Comparison of ENCODE assay signal across 28 mouse cellular contexts in the genomic region with DNA sequence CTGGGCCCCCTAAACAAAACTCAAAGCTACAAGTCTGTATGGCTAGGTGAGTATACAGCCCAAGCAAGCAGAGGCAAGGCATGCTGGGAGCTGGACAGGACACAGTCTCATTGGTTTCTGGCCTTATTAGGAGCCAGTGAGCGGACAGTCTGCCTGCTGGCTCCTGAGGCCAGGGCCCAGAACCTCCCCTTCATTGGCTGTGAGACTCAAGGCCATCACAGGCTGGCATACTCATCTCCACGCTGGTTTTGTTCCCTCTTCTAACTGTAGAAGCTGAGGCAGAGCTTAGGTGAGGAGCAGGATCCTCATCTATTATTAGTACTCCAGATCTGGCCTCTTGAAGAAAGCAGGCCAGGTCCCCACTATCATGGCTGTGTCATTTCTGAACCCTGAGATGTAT.
DNase-seq lines count a peak whose midpoint lies in the region; ATAC-seq and TF ChIP-seq lines count a peak whose summit lies in the region.
"Had no signal": no experiment of that assay in that cellular context is flagged by ENCODE, and none has a peak within 500 bp of the region (broad histone marks: within the 10 kb centered on the region; RNA-seq: fewer than 3 reads in every experiment).

No protein-coding gene starts in this region.

- peak; percentile 32 for DNase-seq in adrenal gland, postnatal 25 days
- DNase-seq in adrenal gland, adult 18-20 months (ENCODE audit: low spot score in 2 of 2) = no peak
- DNase-seq in heart, postnatal 4 days = no peak
- DNase-seq in lung, postnatal 0 days (ENCODE audit: low spot score) = no peak
- DNase-seq in lung, postnatal 10 days = no peak
- no peak for DNase-seq in layer of hippocampus, postnatal 25 days (ENCODE audit: extremely low spot score in 1 of 2, low spot score in 1 of 2)
- DNase-seq: cerebellum, adult 8-10 months; cerebellum, postnatal 25 days; gastrocnemius, postnatal 14 days; heart, postnatal 36 days; kidney, adult 11 months; kidney, postnatal 25 days; lung, postnatal 4 days; midbrain, embryonic 14.5 days; thymus, adult 2 months; thymus, postnatal 36 days had no signal

- H3K4me1 ChIP-seq in heart, embryonic 13.5 days = peaks cover 66% of the 10 kb centered on the region
- peaks cover 39% of the 10 kb centered on the region for H3K4me1 ChIP-seq in lung, postnatal 0 days (ENCODE audit: insufficient read depth, low read depth, low read length)

- no peak for TF ChIP-seq EP300 in lung, postnatal 0 days (IDR thresholded peaks at IDR 0.05)

- H3K9ac ChIP-seq in heart, embryonic 13.5 days = no peak overlapping the region
- H3K9ac ChIP-seq in lung, postnatal 0 days (replicated peaks; ENCODE audit: low read depth) = no peak overlapping the region
- H3K9ac ChIP-seq: embryonic facial prominence, embryonic 15.5 days; forebrain, embryonic 13.5 days; heart, embryonic 15.5 days; hindbrain, embryonic 15.5 days; limb, embryonic 13.5 days; liver, embryonic 15.5 days; lung, embryonic 15.5 days had no signal

- peak overlapping the region; percentile 57; the same call in 1 of the 2 replicates for H3K27ac ChIP-seq in heart, embryonic 13.5 days (replicated peaks)
- H3K27ac ChIP-seq in lung, postnatal 0 days (ENCODE audit: low read length) = peak overlapping the region; percentile 15; the same call in 1 of the 2 replicates
- H3K27ac ChIP-seq: embryonic facial prominence, embryonic 10.5 days; embryonic facial prominence, embryonic 15.5 days; forebrain, embryonic 13.5 days; heart, embryonic 15.5 days; hindbrain, embryonic 15.5 days; layer of hippocampus, adult 2 months; limb, embryonic 13.5 days; lung, embryonic 15.5 days had no signal

- peaks cover 74% of the 10 kb centered on the region for H3K36me3 ChIP-seq in heart, embryonic 13.5 days
- peaks cover 6% of the 10 kb centered on the region; the same call in 1 of the 2 replicates for H3K36me3 ChIP-seq in lung, postnatal 0 days (ENCODE audit: insufficient read depth, low read length)
- H3K36me3 ChIP-seq: liver, embryonic 15.5 days had no signal

- no peaks in the 10 kb centered on the region for H3K9me3 ChIP-seq in heart, embryonic 13.5 days
- no peaks in the 10 kb centered on the region for H3K9me3 ChIP-seq in lung, postnatal 0 days (ENCODE audit: low read length)
- H3K9me3 ChIP-seq: embryonic facial prominence, embryonic 10.5 days; embryonic facial prominence, embryonic 15.5 days; forebrain, embryonic 13.5 days; heart, embryonic 15.5 days; hindbrain, embryonic 15.5 days; limb, embryonic 13.5 days; liver, embryonic 15.5 days; lung, embryonic 15.5 days had no signal

- no peak for TF ChIP-seq CTCF in lung, postnatal 0 days (IDR thresholded peaks at IDR 0.05)

- 67% methylated on average over 2 of the region's 2 CpGs for WGBS in heart, embryonic 13.5 days
- 89% methylated on average over 2 of the region's 2 CpGs for WGBS in lung, postnatal 0 days

- ATAC-seq in heart, embryonic 13.5 days (ENCODE audit: extremely low read depth, insufficient number of reproducible peaks, low FRiP score, low TSS enrichment) = no peak
- ATAC-seq in lung, postnatal 0 days = no peak
- ATAC-seq: CD4-positive, CD25-positive, alpha-beta regulatory T cell, adult 4 months; forebrain, embryonic 13.5 days; inflammation-experienced regulatory T-cells, adult 6 months had no signal

- no peaks in the 10 kb centered on the region for H3K27me3 ChIP-seq in heart, embryonic 13.5 days (replicated peaks)
- H3K27me3 ChIP-seq in lung, postnatal 0 days (replicated peaks; ENCODE audit: insufficient read depth, low read length) = no peaks in the 10 kb centered on the region
- H3K27me3 ChIP-seq: embryonic facial prominence, embryonic 15.5 days; forebrain, embryonic 13.5 days; heart, embryonic 15.5 days; hindbrain, embryonic 15.5 days; limb, embryonic 13.5 days; liver, embryonic 15.5 days; lung, embryonic 15.5 days had no signal

- peak overlapping the region; percentile 18; the same call in 1 of the 2 replicates for H3K4me2 ChIP-seq in heart, embryonic 13.5 days
- no peak overlapping the region for H3K4me2 ChIP-seq in lung, postnatal 0 days (replicated peaks; ENCODE audit: low read depth, low read length)
- H3K4me2 ChIP-seq: embryonic facial prominence, embryonic 15.5 days; forebrain, embryonic 13.5 days; heart, embryonic 15.5 days; hindbrain, embryonic 15.5 days; limb, embryonic 13.5 days; lung, embryonic 15.5 days had no signal

- H3K4me3 ChIP-seq in heart, embryonic 13.5 days = no peak overlapping the region
- no peak overlapping the region for H3K4me3 ChIP-seq in lung, postnatal 0 days (ENCODE audit: low read depth, low read length)
- H3K4me3 ChIP-seq: embryonic facial prominence, embryonic 10.5 days; embryonic facial prominence, embryonic 15.5 days; forebrain, embryonic 13.5 days; heart, embryonic 15.5 days; hindbrain, embryonic 15.5 days; layer of hippocampus, adult 2 months; limb, embryonic 13.5 days; liver, embryonic 15.5 days; lung, embryonic 15.5 days had no signal
